Mouse (Mus musculus): ENCODE data around the gene Fgf23.

Fgf23 gene

GRCm38 (mm10) chr6:127114753-127115456 lies 42.2 kb downstream of the Fgf23 start:
- DNase-seq (ENCODE audit: low spot score), result no peak

DNA sequence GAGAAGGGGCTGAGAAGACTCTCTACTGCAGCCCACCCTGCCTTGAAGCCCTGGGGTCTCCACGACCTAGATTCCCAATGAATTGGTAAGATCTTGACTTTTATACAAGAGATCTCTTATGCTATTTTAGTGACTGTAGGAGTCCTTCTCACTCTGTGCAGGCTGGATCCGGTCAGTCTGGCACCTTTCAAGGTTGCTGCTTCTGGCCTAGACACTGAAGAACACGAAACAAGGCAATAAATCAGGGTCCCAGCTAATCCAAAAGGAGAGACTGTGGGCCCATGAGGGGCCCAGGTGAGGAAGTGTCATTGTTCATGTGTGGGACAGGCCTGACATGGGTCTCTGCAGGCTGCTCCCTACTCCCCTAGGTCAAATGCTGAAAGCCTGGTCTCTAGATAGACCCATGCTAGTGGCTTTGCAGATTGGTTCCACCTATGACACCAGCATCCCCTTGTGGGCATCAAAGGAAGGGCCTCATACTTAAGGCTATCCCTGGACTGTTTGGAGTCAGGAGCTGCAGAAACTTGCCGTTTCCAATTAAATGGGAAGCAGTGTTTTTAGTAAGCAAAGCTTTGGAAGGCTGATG lies 49.6 kb downstream of the Fgf23 start:
- no peak for DNase-seq (ENCODE audit: low spot score)

DNA sequence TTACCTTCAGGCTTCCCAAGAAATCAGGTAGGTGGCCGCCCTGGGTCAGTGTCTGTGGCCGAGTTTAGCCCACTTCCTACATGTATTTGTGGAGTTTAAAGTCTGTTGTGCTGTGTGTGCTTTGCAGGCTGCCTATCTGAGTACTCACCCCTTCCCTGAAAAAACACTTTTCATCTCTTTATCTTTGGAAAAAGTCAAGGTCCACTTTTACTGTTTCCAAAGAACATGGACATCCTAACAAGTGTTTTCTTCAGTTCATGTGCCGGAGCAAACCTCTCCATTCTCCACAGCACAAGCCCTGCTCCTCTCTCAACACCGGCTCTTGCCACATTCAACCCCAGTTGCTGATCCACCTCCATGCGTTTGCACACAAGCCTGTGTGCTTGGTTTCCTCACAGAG lies 50.3 kb downstream of the Fgf23 start:
- DNase-seq (ENCODE audit: low spot score), result no peak

- DNase-seq (ENCODE audit: low spot score), result no peak
Measured at GRCm38 (mm10) chr6:127123506-127123905, 50.8 kb downstream of the Fgf23 start.

DNA sequence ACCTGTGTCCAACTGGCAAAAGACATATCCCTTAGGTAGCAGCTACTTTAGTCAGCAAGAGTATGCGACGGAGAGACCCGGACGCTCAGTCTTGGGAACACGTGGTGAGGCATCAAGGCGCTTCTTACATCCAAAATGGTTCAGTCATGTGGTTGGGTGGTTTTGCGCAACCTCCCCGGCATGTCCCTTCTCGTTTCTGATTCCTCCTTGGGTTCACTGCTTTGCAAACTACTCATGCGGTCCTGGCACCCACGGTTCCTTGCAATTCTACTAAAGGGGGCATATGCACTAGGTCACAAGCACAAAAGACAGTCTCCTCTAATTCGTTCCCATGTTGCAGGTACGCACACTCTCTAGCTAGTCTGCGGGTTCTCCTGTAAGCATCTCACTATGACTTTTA lies 57.0 kb downstream of the Fgf23 start:
- DNase-seq (ENCODE audit: low spot score), result no peak

DNA sequence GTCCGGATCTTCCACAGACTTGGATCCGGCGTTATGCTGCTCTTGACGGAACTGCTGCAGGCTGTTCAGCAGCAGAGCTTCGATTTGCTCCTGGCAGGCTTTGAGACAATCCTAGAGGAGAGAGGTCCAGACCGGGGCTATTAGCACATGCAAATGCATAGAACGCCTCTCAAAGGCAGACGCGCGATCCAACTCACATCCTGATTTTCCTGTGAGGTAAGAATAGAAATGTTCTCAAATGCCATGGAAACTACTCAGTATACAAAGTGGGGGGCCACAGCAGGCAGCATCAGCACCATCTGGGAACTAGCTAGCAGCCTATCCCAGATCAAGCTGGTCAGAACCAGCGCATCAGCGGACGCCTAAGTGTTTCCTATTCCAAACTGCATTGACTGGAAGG lies 57.7 kb downstream of the Fgf23 start:
- no peak for DNase-seq (ENCODE audit: low spot score)
